Mouse (Mus musculus) spleen, adult 18-20 months (tissue): ENCODE data around the gene Pkd1l2.

Experiments
- DNase-seq, 2 experiments: peaks; one replicate each; pipeline ENCODE4 v3.0.0; 2022; ENCODE audit warnings: mixed read lengths in 2 of 2

The Pkd1l2 gene

GRCm38 (mm10) chr8:117082399-117082872 is at the start of gene Pkd1l2:
Gene Pkd1l2, minus strand, starts transcription at chr8:117082449.
- no peak for DNase-seq

- no peak for DNase-seq
These were observed 44.8 kb upstream of the Pkd1l2 start for GRCm38 (mm10) chr8:117127063-117127462.

- no peak for DNase-seq
These were observed 44.2 kb upstream of the Pkd1l2 start for GRCm38 (mm10) chr8:117126411-117126810.

GRCm38 (mm10) chr8:117125854-117126253 is 43.6 kb upstream of the Pkd1l2 start:
- DNase-seq = no peak

GRCm38 (mm10) chr8:117123850-117124633 is 41.8 kb upstream of the Pkd1l2 start:
- DNase-seq = no peak

- DNase-seq = peak; percentile 41 to 43
These were observed 39.0 kb upstream of the Pkd1l2 start for GRCm38 (mm10) chr8:117121277-117121676.

- no peak for DNase-seq
These were observed 36.2 kb upstream of the Pkd1l2 start for GRCm38 (mm10) chr8:117118409-117118808.

GRCm38 (mm10) chr8:117116534-117116933 is 34.3 kb upstream of the Pkd1l2 start:
- no peak for DNase-seq

GRCm38 (mm10) chr8:117115676-117116446 is 33.6 kb upstream of the Pkd1l2 start:
- DNase-seq = no peak

GRCm38 (mm10) chr8:117115094-117115493 is 32.8 kb upstream of the Pkd1l2 start:
- no peak for DNase-seq

GRCm38 (mm10) chr8:117112261-117112660 is 30.0 kb upstream of the Pkd1l2 start:
- no peak for DNase-seq

GRCm38 (mm10) chr8:117111641-117112040 is 29.4 kb upstream of the Pkd1l2 start:
- no peak for DNase-seq

GRCm38 (mm10) chr8:117109801-117110390 is 27.6 kb upstream of the Pkd1l2 start:
- DNase-seq = peak in 1 of 2 experiments; percentile 57

GRCm38 (mm10) chr8:117109018-117109711 is 26.9 kb upstream of the Pkd1l2 start:
- DNase-seq = peak in 1 of 2 experiments; percentile 31

- DNase-seq = peak; percentile 65 to 82
These were observed 25.3 kb upstream of the Pkd1l2 start for GRCm38 (mm10) chr8:117107533-117107932.

GRCm38 (mm10) chr8:117097564-117098191 is 15.4 kb upstream of the Pkd1l2 start:
- DNase-seq = no peak

- no peak for DNase-seq
These were observed 14.9 kb upstream of the Pkd1l2 start for GRCm38 (mm10) chr8:117097051-117097563.

- no peak for DNase-seq
These were observed 13.4 kb upstream of the Pkd1l2 start, which contains the start of gene Bco1 for GRCm38 (mm10) chr8:117095647-117096046. Gene Bco1, plus strand, starts transcription at chr8:117095854.

GRCm38 (mm10) chr8:117094053-117094452 is 11.8 kb upstream of the Pkd1l2 start:
- DNase-seq = no peak

GRCm38 (mm10) chr8:117089802-117090201 is 7.6 kb upstream of the Pkd1l2 start:
- DNase-seq = no peak

- DNase-seq = no peak
These were observed 4.8 kb upstream of the Pkd1l2 start for GRCm38 (mm10) chr8:117087036-117087435.

- no peak for DNase-seq
These were observed 3.3 kb upstream of the Pkd1l2 start for GRCm38 (mm10) chr8:117085521-117085920.
